Mouse (Mus musculus) heart, embryonic 16.5 days (tissue): ENCODE measurements around the gene Zeb2. TPM values are rescaled to one million over a fixed set of nuclear protein-coding genes. Genes with fewer than 3 reads are reported as not detected.

ENCODE experiments used
- ATAC-seq: fragments of 200-750 bp; cut with Nextera tagmentation; replicated peaks from 2 replicates; pipeline ENCODE4 v1.8.0; 2017; ENCODE audit warnings: moderate number of reproducible peaks; ENCODE audit not compliant: insufficient read depth, low FRiP score; ENCODE audit errors: extremely low read depth
- H3K27ac ChIP-seq: fragments of 300-500 bp; sonication (generic); 2 replicates; pipeline ENCODE4 v1.5.1; 2014; ENCODE audit warnings: mild to moderate bottlenecking, low read length, control low read depth, moderate library complexity
- H3K27me3 ChIP-seq: fragments of 300-500 bp; sonication (generic); 2 replicates; pipeline ENCODE4 v1.6.1; 2014; ENCODE audit warnings: low read length, mixed read lengths; ENCODE audit not compliant: control insufficient read depth, insufficient read depth
- H3K36me3 ChIP-seq: fragments of 300-500 bp; sonication (generic); 2 replicates; pipeline ENCODE4 v1.6.1; 2014; ENCODE audit not compliant: control insufficient read depth, insufficient read depth
- H3K4me1 ChIP-seq: fragments of 300-500 bp; sonication (generic); 2 replicates; pipeline ENCODE4 v1.6.1; 2014; ENCODE audit warnings: low read length, mixed read lengths; ENCODE audit not compliant: control insufficient read depth, insufficient read depth
- H3K4me2 ChIP-seq: fragments of 300-500 bp; sonication (generic); 2 replicates; pipeline ENCODE4 v1.6.1; 2014; ENCODE audit warnings: low read depth, mild to moderate bottlenecking, control low read depth, low read length
- H3K4me3 ChIP-seq: fragments of 300-500 bp; sonication (generic); 2 replicates; pipeline ENCODE4 v1.5.1; 2014; ENCODE audit warnings: mild to moderate bottlenecking, control low read depth, low read length
- H3K9ac ChIP-seq: fragments of 300-500 bp; sonication (generic); 2 replicates; pipeline ENCODE4 v1.6.1; 2014; ENCODE audit warnings: low read length, control low read depth
- H3K9me3 ChIP-seq: fragments of 300-500 bp; sonication (generic); replicated peaks from 2 replicates; pipeline ENCODE4 v1.6.1; 2016; ENCODE audit warnings: low read length; ENCODE audit not compliant: control insufficient read depth
- whole genome bisulfite sequencing: fragments of 180-500 bp; shearing (Covaris S2); extraction: QIAGEN DNeasy Blood & Tissue Kit; methylation state at CpG from one replicate; pipeline ENCODE4 v1.1.7; 2014; 5-methylcytosine and 5-hydroxymethylcytosine counted together
- polyA plus RNA-seq: library from polyadenylated mRNA; unstranded; fragments of >200 nt; fragmentation: Nextera tagmentation; extraction: Ambion mirVana; gene quantifications from 2 replicates; pipeline ENCODE4 v1.2.1, GENCODE M21; 2015

Zeb2 gene
- polyA plus RNA-seq, 1 experiment from 2014 or later, result 19.9 TPM

GRCm38 (mm10) chr2:44969226-44969625 is 148.0 kb downstream of the Zeb2 start:
- WGBS, result 68% methylated on average over 2 of the region's 2 CpGs

GRCm38 (mm10) chr2:44965834-44966555 is 151.2 kb downstream of the Zeb2 start:
- no peaks in the 10 kb centered on the region for H3K36me3 ChIP-seq
- no peaks in the 10 kb centered on the region for H3K27me3 ChIP-seq
- no peak overlapping the region for H3K9ac ChIP-seq
- no peak overlapping the region for H3K4me2 ChIP-seq
- H3K4me3 ChIP-seq, result no peak overlapping the region
- H3K27ac ChIP-seq, result no peak overlapping the region
- no peak for ATAC-seq
- 62% methylated on average over 2 of the region's 2 CpGs for WGBS
- no peaks in the 10 kb centered on the region for H3K9me3 ChIP-seq
- H3K4me1 ChIP-seq, result peaks cover 4% of the 10 kb centered on the region

More at GRCm38 (mm10) chr2:44969226-44969625, 148.0 kb downstream of the Zeb2 start:
- H3K9me3 ChIP-seq, result no peaks in the 10 kb centered on the region
- peaks cover 4% of the 10 kb centered on the region for H3K4me1 ChIP-seq
- no peak overlapping the region for H3K4me2 ChIP-seq
- no peak overlapping the region for H3K9ac ChIP-seq
- no peaks in the 10 kb centered on the region for H3K36me3 ChIP-seq
- no peak overlapping the region for H3K27ac ChIP-seq
- H3K4me3 ChIP-seq, result no peak overlapping the region
- ATAC-seq, result no peak
- no peaks in the 10 kb centered on the region for H3K27me3 ChIP-seq

GRCm38 (mm10) chr2:44962620-44963019 is 154.6 kb downstream of the Zeb2 start:
- Histone ChIP-seq H3K27me3 (no peaks in the 10 kb centered on the region), H3K27ac (no peak overlapping the region), H3K4me1 (peaks cover 2% of the 10 kb centered on the region; the same call in 1 of the 2 replicates), H3K9ac (no peak overlapping the region), H3K4me2 (no peak overlapping the region), H3K4me3 (no peak overlapping the region), H3K9me3 (no peaks in the 10 kb centered on the region), H3K36me3 (no peaks in the 10 kb centered on the region)
- ATAC-seq, result no peak
- 83% methylated on average over 5 of the region's 5 CpGs for WGBS

- H3K4me1 ChIP-seq, result peaks cover 2% of the 10 kb centered on the region; the same call in 1 of the 2 replicates
- no peaks in the 10 kb centered on the region for H3K27me3 ChIP-seq
- no peak for ATAC-seq
- no peak overlapping the region for H3K9ac ChIP-seq
- 86% methylated on average over 4 of the region's 4 CpGs for WGBS
- H3K36me3 ChIP-seq, result no peaks in the 10 kb centered on the region
- no peak overlapping the region for H3K4me3 ChIP-seq
- no peak overlapping the region for H3K27ac ChIP-seq
- H3K9me3 ChIP-seq, result no peaks in the 10 kb centered on the region
- H3K4me2 ChIP-seq, result no peak overlapping the region
Observed at GRCm38 (mm10) chr2:44961192-44961591, 156.0 kb downstream of the Zeb2 start.

GRCm38 (mm10) chr2:44960561-44960960 is 156.6 kb downstream of the Zeb2 start:
- H3K9ac ChIP-seq, result no peak overlapping the region
- 60% methylated on average over 3 of the region's 3 CpGs for WGBS

GRCm38 (mm10) chr2:44957329-44957797 is 159.8 kb downstream of the Zeb2 start:
- Histone ChIP-seq H3K27me3 (no peaks in the 10 kb centered on the region), H3K9ac (no peak overlapping the region), H3K4me3 (no peak overlapping the region), H3K36me3 (no peaks in the 10 kb centered on the region), H3K9me3 (no peaks in the 10 kb centered on the region), H3K4me1 (peaks cover 9% of the 10 kb centered on the region), H3K27ac (no peak overlapping the region), H3K4me2 (no peak overlapping the region)
- no peak for ATAC-seq
- 82% methylated on average over 1 of the region's 1 CpGs for WGBS

More at GRCm38 (mm10) chr2:44960561-44960960, 156.6 kb downstream of the Zeb2 start:
- no peaks in the 10 kb centered on the region for H3K27me3 ChIP-seq
- no peak overlapping the region for H3K4me2 ChIP-seq
- no peak for ATAC-seq
- H3K4me3 ChIP-seq, result no peak overlapping the region
- no peak overlapping the region for H3K27ac ChIP-seq
- H3K36me3 ChIP-seq, result no peaks in the 10 kb centered on the region
- no peaks in the 10 kb centered on the region for H3K9me3 ChIP-seq
- H3K4me1 ChIP-seq, result 0 out of 2 replicates have a peak, but pooled peaks cover 2% of the 10 kb centered on the region

GRCm38 (mm10) chr2:44956232-44956631 is 161.0 kb downstream of the Zeb2 start:
- no peaks in the 10 kb centered on the region for H3K27me3 ChIP-seq
- H3K4me2 ChIP-seq, result no peak overlapping the region
- H3K4me1 ChIP-seq, result peaks cover 9% of the 10 kb centered on the region
- no peaks in the 10 kb centered on the region for H3K9me3 ChIP-seq
- no peak overlapping the region for H3K27ac ChIP-seq
- H3K9ac ChIP-seq, result no peak overlapping the region
- no peak for ATAC-seq
- WGBS, result 33% methylated on average over 3 of the region's 3 CpGs
- no peaks in the 10 kb centered on the region for H3K36me3 ChIP-seq
- no peak overlapping the region for H3K4me3 ChIP-seq

- Histone ChIP-seq H3K9ac (no peak overlapping the region), H3K9me3 (no peaks in the 10 kb centered on the region), H3K27me3 (no peaks in the 10 kb centered on the region), H3K27ac (no peak overlapping the region), H3K4me1 (peaks cover 9% of the 10 kb centered on the region), H3K4me2 (no peak overlapping the region), H3K36me3 (no peaks in the 10 kb centered on the region), H3K4me3 (no peak overlapping the region)
- ATAC-seq, result no peak
- WGBS, result 76% methylated on average over 6 of the region's 6 CpGs
Observed at GRCm38 (mm10) chr2:44955506-44955905, 161.7 kb downstream of the Zeb2 start.

GRCm38 (mm10) chr2:44954180-44954579 is 163.0 kb downstream of the Zeb2 start:
- 62% methylated on average over 1 of the region's 1 CpGs for WGBS
- no peak overlapping the region for H3K27ac ChIP-seq
- no peak overlapping the region for H3K9ac ChIP-seq
- no peaks in the 10 kb centered on the region for H3K36me3 ChIP-seq
- H3K4me1 ChIP-seq, result peaks cover 9% of the 10 kb centered on the region
- H3K27me3 ChIP-seq, result no peaks in the 10 kb centered on the region
- ATAC-seq, result no peak
- no peaks in the 10 kb centered on the region for H3K9me3 ChIP-seq
- H3K4me3 ChIP-seq, result no peak overlapping the region
- no peak overlapping the region for H3K4me2 ChIP-seq
